Mouse (Mus musculus) adrenal gland, postnatal 14 days (tissue): ENCODE measurements at regions not wholly inside any gene's neighbourhood (a gene's known extent, or its start where the extent isn't known, plus 50 kb on each side); places are given as distances from the start of the nearest gene placed in this dataset.

Experiments
- microRNA-seq, 2 experiments: library from miRNA; unstranded; fragments of <30 nt; microRNA quantifications; one replicate each; pipeline ENCODE4 v1.2.0; 2021

Small RNAs in the stretch of these regions (microRNA-seq; reads per million reads assigned to microRNA genes)
- 0 reads per million in 2 experiments for gene Gm24810
